Mouse (Mus musculus) midbrain, embryonic 11.5 days (tissue): Measurements from ENCODE around the gene Cfdp1. TPM values are rescaled to one million over a fixed set of nuclear protein-coding genes. Genes with fewer than 3 reads are reported as not detected.
A peak's percentile ranks its signal among the peaks of the same experiment; 100 is the strongest.

Source experiments
- ATAC-seq: fragments of 200-750 bp; cut with Nextera tagmentation; 2 replicates; pipeline ENCODE4 v1.8.0; 2017; ENCODE audit warnings: moderate TSS enrichment, moderate library complexity; ENCODE audit not compliant: low FRiP score
- DNase-seq: peaks from one replicate; pipeline ENCODE4 v3.0.0; 2015; ENCODE audit warnings: low spot score; ENCODE audit errors: missing footprints
- H3K27ac ChIP-seq: fragments of 300-500 bp; sonication (generic); 2 replicates; pipeline ENCODE4 v1.5.1; 2014; ENCODE audit warnings: low read depth, low read length
- H3K27me3 ChIP-seq: fragments of 300-500 bp; sonication (generic); 2 replicates; pipeline ENCODE4 v1.6.1; 2014; ENCODE audit warnings: mild to moderate bottlenecking, low read length, moderate library complexity, mixed read lengths; ENCODE audit not compliant: control insufficient read depth, insufficient read depth
- H3K36me3 ChIP-seq: fragments of 300-500 bp; sonication (generic); 2 replicates; pipeline ENCODE4 v1.6.1; 2014; ENCODE audit warnings: mild to moderate bottlenecking, low read length, moderate library complexity, mixed read lengths; ENCODE audit not compliant: control insufficient read depth, insufficient read depth
- H3K4me1 ChIP-seq: fragments of 300-500 bp; sonication (generic); 2 replicates; pipeline ENCODE4 v1.6.1; 2014; ENCODE audit warnings: low read length; ENCODE audit not compliant: control insufficient read depth, insufficient read depth
- H3K4me2 ChIP-seq: fragments of 300-500 bp; sonication (generic); 2 replicates; pipeline ENCODE4 v1.6.1; 2014; ENCODE audit warnings: mild to moderate bottlenecking, moderate library complexity
- H3K4me3 ChIP-seq: fragments of 300-500 bp; sonication (generic); 2 replicates; pipeline ENCODE4 v1.5.1; 2014; ENCODE audit warnings: low read depth, low read length
- H3K9ac ChIP-seq: fragments of 300-500 bp; sonication (generic); 2 replicates; pipeline ENCODE4 v1.6.1; 2014; ENCODE audit warnings: low read length
- H3K9me3 ChIP-seq: fragments of 300-500 bp; sonication (generic); 2 replicates; pipeline ENCODE4 v1.6.1; 2016; ENCODE audit warnings: low read length; ENCODE audit not compliant: control insufficient read depth
- WGBS: fragments of 180-500 bp; shearing (Covaris S2); extraction: QIAGEN DNeasy Blood & Tissue Kit; methylation state at CpG from one replicate; pipeline ENCODE4 v1.1.7; 2014; 5-methylcytosine and 5-hydroxymethylcytosine counted together
- polyA plus RNA-seq: library from polyadenylated mRNA; unstranded; fragments of >200 nt; fragmentation: Nextera tagmentation; extraction: Ambion mirVana; gene quantifications from 2 replicates; pipeline ENCODE4 v1.2.1, GENCODE M21; 2014

Gene Cfdp1
- polyA plus RNA-seq, 1 experiment from 2014 or later = 209 TPM

- Histone ChIP-seq H3K27ac (no peak overlapping the region), H3K9ac (0 out of 2 replicates have a peak overlapping the region, but pooled peaks have one; percentile 9), H3K4me2 (no peak overlapping the region), H3K9me3 (no peaks in the 10 kb centered on the region), H3K4me1 (peaks cover 74% of the 10 kb centered on the region), H3K27me3 (no peaks in the 10 kb centered on the region), H3K4me3 (no peak overlapping the region), H3K36me3 (no peaks in the 10 kb centered on the region)
- DNase-seq (no peak), ATAC-seq (no peak)
- WGBS = 82% methylated on average over 6 of the region's 6 CpGs
These were observed 115.2 kb downstream of the Cfdp1 start for GRCm38 (mm10) chr8:111738867-111739266.

DNA sequence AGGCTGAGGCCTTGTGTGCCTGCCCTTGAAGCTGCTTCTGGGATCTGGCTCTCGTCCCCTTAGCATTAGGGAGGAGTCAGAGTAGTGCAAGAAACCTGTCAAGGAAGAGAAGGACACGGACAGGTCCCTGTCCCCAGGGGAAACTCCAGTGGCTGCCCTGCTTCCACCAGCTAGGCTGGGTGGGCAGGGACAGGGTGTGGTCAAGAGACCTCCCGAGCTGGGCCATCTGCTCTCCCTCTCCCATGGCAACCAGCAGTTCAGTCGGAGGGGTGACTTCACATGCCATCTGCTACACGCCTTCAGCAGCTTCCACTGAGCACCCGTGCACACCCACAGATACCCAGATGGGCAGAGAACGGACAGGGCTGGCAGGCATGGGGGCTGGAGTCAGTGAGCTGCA is 117.8 kb downstream of the Cfdp1 start:
- H3K36me3 ChIP-seq = no peaks in the 10 kb centered on the region
- DNase-seq (no peak), ATAC-seq (peak; percentile 15; the same call in 1 of the 2 replicates)
- H3K27me3 ChIP-seq = no peaks in the 10 kb centered on the region
- WGBS = 55% methylated on average over 7 of the region's 7 CpGs
- H3K27ac ChIP-seq = peak overlapping the region; percentile 10; the same call in 1 of the 2 replicates
- no peaks in the 10 kb centered on the region for H3K9me3 ChIP-seq
- H3K4me3 ChIP-seq = no peak overlapping the region
- H3K4me2 ChIP-seq = no peak overlapping the region
- H3K9ac ChIP-seq = no peak overlapping the region; the same call in 1 of the 2 replicates
- peaks cover 78% of the 10 kb centered on the region for H3K4me1 ChIP-seq

GRCm38 (mm10) chr8:111735791-111736190 is 118.3 kb downstream of the Cfdp1 start:
- Histone ChIP-seq H3K9me3 (no peaks in the 10 kb centered on the region), H3K4me1 (peaks cover 78% of the 10 kb centered on the region), H3K27me3 (no peaks in the 10 kb centered on the region), H3K27ac (0 out of 2 replicates have a peak overlapping the region, but pooled peaks have one; percentile 10), H3K36me3 (no peaks in the 10 kb centered on the region), H3K9ac (peak overlapping the region; percentile 14; the same call in 1 of the 2 replicates), H3K4me3 (no peak overlapping the region), H3K4me2 (no peak overlapping the region)
- ATAC-seq (no peak), DNase-seq (no peak)
- 70% methylated on average over 4 of the region's 4 CpGs for WGBS

DNA sequence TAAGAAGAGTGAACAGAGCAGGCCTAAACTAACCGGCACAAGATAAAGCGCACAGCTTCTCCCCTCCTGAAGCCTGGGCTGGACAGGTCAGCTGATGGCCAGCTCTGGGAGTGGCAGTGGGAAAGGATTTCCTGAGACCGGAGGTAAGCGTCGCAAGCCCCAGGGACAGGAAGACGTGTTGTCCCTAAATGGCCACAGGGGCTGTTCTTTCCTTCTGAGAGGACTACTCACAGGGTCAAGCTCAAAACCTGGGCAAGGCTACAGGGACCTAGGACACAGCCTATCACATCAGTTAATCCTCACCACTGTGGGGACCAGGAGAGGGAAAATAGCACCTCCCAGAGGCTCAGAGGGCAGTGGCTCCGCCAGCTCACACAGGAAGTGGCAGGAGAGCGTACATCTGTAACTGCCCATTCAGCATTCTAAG is 118.7 kb downstream of the Cfdp1 start:
- Histone ChIP-seq H3K27me3 (no peaks in the 10 kb centered on the region), H3K27ac (0 out of 2 replicates have a peak overlapping the region, but pooled peaks have one; percentile 1), H3K4me2 (no peak overlapping the region), H3K9me3 (no peaks in the 10 kb centered on the region), H3K36me3 (no peaks in the 10 kb centered on the region), H3K4me3 (no peak overlapping the region), H3K4me1 (peaks cover 74% of the 10 kb centered on the region), H3K9ac (no peak overlapping the region; the same call in 1 of the 2 replicates)
- no peak for ATAC-seq
- DNase-seq = peak; percentile 87
- 61% methylated on average over 8 of the region's 8 CpGs for WGBS

- Histone ChIP-seq H3K9me3 (no peaks in the 10 kb centered on the region), H3K4me1 (peaks cover 71% of the 10 kb centered on the region), H3K27ac (no peak overlapping the region), H3K4me3 (no peak overlapping the region), H3K9ac (peak overlapping the region; percentile 30; the same call in 1 of the 2 replicates), H3K36me3 (no peaks in the 10 kb centered on the region), H3K27me3 (no peaks in the 10 kb centered on the region), H3K4me2 (no peak overlapping the region)
- no peak for DNase-seq
- WGBS = 49% methylated on average over 6 of the region's 6 CpGs
- no peak for ATAC-seq
These were observed 119.7 kb downstream of the Cfdp1 start for GRCm38 (mm10) chr8:111734244-111734960.

GRCm38 (mm10) chr8:111733581-111734243 is 120.4 kb downstream of the Cfdp1 start:
- DNase-seq = no peak
- H3K9ac ChIP-seq = no peak overlapping the region

GRCm38 (mm10) chr8:111732406-111733085 is 121.5 kb downstream of the Cfdp1 start:
- WGBS = 30% methylated on average over 10 of the region's 10 CpGs
- 0 out of 2 replicates have a peak overlapping the region, but pooled peaks have one; percentile 25 for H3K9ac ChIP-seq
- H3K27ac ChIP-seq = peak overlapping the region; percentile 71
- H3K36me3 ChIP-seq = no peaks in the 10 kb centered on the region
- DNase-seq = no peak
- H3K4me1 ChIP-seq = peaks cover 66% of the 10 kb centered on the region
- H3K4me2 ChIP-seq = peak overlapping the region; percentile 94
- peak overlapping the region; percentile 74 for H3K4me3 ChIP-seq
- no peaks in the 10 kb centered on the region for H3K9me3 ChIP-seq
- H3K27me3 ChIP-seq = no peaks in the 10 kb centered on the region
- ATAC-seq = no peak

More at GRCm38 (mm10) chr8:111733581-111734243, 120.4 kb downstream of the Cfdp1 start:
- H3K9me3 ChIP-seq = no peaks in the 10 kb centered on the region
- H3K4me1 ChIP-seq = peaks cover 67% of the 10 kb centered on the region
- ATAC-seq = no peak
- 4% methylated on average over 5 of the region's 5 CpGs for WGBS
- H3K36me3 ChIP-seq = no peaks in the 10 kb centered on the region
- H3K27me3 ChIP-seq = no peaks in the 10 kb centered on the region
- no peak overlapping the region for H3K4me2 ChIP-seq
- no peak overlapping the region; the same call in 1 of the 2 replicates for H3K27ac ChIP-seq
- no peak overlapping the region for H3K4me3 ChIP-seq

- Histone ChIP-seq H3K4me3 (peak overlapping the region; percentile 74), H3K4me2 (peak overlapping the region; percentile 94), H3K9me3 (no peaks in the 10 kb centered on the region), H3K36me3 (no peaks in the 10 kb centered on the region), H3K9ac (peak overlapping the region; percentile 77), H3K4me1 (peaks cover 63% of the 10 kb centered on the region), H3K27me3 (no peaks in the 10 kb centered on the region), H3K27ac (peak overlapping the region; percentile 71)
- under 1% methylated on average over 32 of the region's 41 CpGs for WGBS
- peak; percentile 96 for ATAC-seq
- peak; percentile 98 for DNase-seq
These were observed 122.1 kb downstream of the Cfdp1 start for GRCm38 (mm10) chr8:111732004-111732403.
